Mouse (Mus musculus) c-Kit-positive CD71-positive TER-119-negative erythroid progenitor cells, embryonic 14.5 days (primary cell): ENCODE measurements around the gene Dnah17.

Source experiments
- DNase-seq: peaks from one replicate; pipeline ENCODE4 v3.0.0-alpha.2; 2013; ENCODE audit warnings: low read depth

Gene Dnah17

DNA sequence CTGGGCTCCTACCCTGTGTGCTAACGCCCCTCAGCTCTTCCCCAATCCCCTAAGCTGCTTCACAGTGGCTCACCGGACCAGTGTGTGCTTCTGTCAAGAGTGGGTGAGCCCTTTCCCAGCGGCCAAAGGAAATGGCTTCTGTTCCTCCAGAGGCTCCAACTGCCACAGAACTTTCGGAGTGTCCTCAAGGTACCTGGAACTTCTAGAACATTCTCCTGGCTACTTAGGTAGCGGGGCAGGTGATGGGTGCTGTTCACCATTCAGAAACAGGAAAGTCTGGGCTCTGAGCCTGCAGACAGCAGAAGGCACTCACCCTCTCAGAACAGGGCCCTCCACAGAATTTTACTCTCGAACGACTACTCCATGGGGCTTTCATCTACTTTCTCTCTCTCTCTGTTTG is at the start of gene Dnah17:
Gene Dnah17, minus strand, starts transcription at position 101 of the 400 bp plus-strand sequence.
- no peak for DNase-seq

DNA sequence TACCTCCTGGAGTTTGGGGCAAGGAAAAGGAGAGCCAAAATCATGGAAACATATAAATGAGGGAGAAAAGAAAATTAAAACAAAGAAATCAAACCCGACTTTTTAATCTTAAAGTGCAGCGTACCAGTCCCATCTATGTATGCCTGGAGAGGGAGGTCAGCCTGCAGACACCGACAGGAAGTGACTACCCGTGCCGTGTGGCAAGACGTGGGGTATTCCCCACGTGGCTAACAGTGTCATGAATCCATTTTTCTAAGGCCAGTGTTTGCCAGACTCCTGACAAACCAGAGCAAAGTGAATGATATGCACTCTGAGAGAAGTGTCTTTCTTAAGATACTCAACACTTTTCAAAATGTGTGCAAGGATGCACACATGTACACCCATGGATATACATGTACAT is 49.8 kb upstream of the Dnah17 start:
- DNase-seq, result no peak

DNA sequence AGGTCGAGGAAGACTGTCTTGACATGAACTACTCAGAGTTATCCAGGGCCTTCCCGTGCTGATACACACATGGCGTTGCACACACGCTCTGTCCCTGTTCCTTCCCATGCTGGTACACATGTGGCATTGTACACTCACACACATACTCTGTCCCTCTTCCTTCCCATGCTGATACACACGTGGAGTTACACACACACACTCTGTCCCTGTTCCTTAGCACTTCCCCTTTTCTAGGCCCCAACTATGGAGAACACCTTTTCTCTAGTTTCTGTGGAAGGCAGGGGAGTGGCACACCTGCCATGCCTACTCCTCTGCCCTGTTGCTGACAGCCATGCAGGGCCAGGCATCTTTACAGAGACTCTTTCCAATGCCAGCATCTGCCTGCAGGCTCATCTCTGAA is 47.8 kb upstream of the Dnah17 start:
- DNase-seq, result no peak

DNA sequence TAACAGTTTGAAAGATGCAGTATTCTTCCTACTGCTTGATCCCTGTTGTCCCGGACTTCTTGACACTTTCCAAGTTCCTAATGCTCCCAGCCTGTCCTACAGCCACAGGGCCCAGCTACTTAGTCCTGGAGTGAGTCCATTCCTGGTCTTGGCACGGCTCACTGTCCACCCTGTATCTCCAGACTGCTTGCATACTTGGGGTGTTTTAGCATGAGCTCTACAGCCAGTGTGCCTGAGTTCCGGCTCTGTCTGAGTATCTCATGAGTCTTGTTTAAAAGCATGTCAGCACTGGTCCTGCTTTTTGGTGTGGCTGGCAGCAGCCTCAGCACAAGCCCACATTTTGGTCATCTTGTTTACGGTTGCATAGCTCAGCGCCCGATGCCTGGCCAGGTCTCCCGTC is 44.3 kb upstream of the Dnah17 start:
- DNase-seq, result no peak

DNA sequence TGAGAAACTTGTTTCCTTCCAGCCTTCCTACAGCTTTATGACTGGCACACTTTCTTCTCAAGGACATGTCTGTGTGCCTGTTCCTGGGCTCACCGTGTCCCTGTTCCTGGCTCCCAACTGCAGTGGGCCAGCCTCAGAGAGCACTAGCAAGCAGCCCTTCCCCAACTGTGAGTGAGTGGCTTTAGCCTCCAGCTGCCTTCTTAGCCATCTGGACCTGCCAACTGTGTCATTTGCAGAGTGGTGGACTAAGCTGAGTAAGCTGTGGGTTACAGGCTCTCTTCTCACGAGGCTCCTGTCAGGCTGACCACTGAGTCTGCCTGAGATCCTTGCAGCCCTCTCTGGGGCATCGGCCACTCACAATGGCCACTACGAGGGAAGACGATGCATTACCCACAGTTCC is 42.3 kb upstream of the Dnah17 start:
- DNase-seq, result no peak

DNA sequence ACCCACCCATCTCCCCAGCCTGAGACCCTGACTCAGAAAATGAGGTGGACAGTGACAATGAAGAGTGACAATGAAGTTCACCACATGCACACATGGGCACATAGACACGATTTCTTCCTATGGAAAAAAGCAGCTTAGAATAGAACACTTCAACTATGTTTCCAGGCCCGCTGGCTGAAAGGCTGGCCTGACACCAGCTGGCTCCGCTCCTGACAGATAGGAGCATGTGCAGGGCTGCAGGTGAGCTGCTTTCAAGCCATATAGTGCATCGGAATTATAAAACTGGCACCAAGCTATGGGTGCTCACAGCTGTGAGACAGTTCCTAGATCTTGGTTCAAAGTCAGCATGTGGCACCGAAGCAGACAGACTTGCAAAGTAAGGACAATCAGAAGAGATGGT is 39.9 kb upstream of the Dnah17 start:
- no peak for DNase-seq

DNA sequence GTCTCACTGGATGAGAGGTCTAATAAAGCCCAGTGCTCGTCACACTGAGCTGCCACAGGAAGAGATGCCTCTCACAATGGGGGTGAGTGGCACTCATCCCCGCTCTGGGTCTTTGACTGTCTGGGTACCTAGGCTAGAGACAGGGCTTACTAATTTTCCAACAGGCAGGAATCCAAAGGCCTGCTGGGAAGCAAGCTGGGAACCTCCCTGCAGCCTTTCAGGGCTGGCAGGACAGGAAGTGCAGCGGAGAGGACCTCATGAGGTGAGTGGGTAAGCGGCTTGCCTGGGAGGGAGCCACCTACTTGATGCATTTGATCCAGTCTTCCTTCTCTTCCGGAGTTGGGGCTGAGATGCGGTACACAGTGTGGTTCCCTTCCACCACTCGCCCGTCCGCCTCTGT is 38.3 kb upstream of the Dnah17 start:
- DNase-seq, result no peak

DNA sequence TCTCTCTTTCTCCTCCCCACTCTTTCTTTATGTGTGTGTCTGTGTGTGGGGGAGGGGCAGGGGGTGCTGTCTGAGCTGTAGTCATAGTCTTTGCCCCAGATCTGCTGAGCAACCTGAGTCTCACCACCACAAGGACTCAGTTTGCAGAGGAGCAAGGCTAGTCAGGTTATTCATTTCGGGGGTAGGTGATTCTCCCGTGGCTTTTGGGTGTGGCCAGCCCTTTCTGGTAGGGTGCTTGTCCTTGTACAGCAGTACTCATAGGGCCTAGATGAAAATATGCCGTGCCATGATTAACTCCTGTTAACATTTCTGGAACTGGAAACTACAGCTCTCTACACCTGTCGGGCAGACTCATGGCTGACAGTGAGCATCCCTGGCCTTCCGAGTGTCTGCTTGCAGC is 36.2 kb upstream of the Dnah17 start:
- no peak for DNase-seq

DNA sequence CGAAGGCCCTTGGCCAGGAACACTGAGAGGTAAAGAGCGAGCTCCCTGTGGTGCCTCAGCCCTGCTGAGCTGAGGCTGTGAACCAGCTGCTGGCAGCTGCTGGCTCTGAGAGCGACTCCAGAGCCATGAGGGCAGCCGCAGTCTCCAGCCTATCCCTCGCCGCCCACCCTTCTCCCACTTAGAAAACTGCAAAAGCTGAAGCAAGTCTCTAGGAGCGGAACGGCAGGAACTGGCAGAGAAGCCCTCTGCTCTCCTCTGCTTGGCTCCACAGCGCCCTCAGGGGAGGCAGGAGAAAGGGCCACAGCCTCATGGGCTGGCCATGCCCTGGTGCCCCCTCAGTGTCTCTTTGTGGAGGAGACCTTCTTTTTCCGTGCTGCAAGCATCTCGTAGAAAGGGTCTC is 35.2 kb upstream of the Dnah17 start:
- no peak for DNase-seq

DNA sequence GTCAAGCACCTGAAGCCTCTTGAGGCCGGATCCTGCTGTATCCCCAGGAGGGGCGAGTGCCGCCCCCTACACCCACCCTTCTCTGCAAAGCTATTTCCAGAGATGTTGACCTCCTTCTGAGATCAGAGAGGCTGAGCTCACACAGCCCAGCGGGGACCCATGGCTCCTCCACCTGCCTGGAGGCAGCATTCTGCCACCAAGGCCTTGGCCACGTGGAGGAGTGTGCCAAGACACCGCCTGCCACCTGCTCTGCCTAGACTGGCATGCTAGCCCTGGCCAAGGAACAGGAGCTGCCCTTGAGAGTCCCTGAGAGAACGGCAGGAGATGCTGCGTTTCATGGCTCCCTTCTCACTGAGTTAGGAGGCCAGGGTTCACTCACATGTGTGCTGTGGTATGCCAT is 34.1 kb upstream of the Dnah17 start:
- DNase-seq, result no peak

DNA sequence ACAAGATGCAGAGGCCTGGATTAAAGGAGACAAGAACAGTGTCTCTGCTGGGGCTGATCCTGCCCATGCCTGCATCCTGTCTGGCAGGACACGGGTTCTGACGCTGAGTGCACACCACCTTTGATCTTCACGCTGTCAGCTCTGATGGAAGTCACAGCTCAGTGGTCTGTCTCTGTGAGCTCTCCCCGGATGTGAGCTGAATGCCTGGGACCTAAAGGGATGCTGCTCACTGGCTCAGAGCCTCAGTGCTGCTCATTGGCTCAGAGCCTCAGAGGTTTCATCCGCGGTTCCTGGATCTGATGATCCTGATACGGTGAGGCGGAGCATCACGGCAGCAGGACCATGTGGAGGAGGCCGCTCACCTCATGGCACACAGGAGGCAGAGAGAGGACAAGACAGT is 31.8 kb upstream of the Dnah17 start:
- DNase-seq, result no peak

DNA sequence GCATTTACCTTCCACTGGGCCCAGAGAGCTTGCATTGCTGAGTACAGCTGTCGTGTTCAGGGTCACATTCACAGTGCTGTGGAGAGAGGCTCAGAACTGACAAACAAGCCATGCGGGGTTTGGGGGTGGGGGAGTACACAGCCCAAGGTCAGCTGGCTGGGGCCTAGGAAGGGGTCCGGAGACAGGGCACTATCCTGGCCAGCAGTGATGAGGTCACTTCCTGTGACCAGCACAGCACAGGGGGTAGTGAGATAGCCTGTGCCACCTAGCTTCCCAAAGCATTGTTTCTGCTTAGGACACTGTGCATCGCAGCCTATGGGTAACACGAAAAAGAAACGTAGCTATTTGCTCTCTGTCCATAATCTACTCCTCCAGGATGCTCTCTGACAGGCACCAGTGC is 30.8 kb upstream of the Dnah17 start:
- DNase-seq, result no peak

DNA sequence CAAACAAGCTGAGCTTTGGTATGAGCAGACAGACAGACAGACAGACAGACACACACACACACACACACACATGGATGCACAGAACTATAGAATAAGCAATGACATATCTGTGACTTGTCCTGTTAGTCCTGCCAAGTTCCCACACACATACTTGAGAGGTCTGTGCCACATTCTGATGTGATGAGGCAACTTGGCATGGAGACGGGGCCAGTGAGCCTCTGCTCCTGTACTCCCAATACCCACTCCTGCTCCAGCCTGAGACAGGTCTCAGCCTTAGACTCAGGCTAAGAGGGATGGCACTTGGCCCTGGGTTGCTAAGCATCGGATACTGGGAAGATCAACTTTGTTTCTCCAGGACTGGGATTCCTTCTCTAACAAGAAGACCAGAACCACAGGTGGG is 30.3 kb upstream of the Dnah17 start:
- DNase-seq, result no peak

DNA sequence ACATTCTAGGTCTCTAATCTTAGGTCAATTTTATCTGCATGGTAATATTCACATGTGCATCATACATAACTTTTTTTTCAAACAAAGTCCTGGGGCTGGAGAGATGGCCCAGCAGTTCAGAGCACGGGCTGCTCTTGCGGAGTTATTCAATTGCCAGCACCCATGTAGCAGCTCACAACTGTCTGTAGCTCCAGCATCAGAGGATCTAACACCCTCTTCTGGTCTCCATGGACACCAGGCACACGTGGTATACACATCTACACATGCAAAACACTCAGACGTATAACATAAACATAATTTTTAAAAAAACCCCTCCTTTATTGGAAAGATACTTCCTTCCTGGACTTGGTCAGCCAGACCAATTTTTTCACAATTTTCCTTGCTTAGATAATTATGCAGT is 28.3 kb upstream of the Dnah17 start:
- DNase-seq, result no peak

DNA sequence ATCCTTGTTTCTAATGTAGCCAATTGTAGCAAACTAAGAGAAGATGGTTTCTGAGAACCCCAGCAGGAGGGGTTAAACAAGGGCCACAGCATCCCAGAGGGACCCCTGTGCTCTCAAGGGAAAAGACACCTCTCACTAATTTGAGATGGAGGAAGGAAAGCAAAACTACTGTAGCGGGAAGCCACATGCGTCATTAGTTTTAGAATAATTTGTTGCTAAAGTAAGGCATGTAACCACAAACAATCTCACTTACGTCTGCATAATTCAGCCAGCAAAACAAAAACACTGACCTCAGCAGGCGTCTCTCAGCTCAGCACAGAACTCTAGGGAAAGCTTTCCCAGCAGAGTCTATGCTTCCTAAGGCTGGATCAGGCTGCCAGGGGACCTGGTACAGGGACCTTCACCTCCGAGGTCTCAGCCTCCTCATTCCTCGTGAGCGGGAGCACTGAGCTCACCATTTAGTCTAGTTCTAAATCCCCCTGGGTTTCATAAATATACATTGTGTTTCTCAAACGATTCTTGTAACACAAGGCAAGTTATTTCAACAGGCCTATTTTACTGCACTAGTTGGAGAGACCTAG is 26.1 kb upstream of the Dnah17 start:
- no peak for DNase-seq

DNA sequence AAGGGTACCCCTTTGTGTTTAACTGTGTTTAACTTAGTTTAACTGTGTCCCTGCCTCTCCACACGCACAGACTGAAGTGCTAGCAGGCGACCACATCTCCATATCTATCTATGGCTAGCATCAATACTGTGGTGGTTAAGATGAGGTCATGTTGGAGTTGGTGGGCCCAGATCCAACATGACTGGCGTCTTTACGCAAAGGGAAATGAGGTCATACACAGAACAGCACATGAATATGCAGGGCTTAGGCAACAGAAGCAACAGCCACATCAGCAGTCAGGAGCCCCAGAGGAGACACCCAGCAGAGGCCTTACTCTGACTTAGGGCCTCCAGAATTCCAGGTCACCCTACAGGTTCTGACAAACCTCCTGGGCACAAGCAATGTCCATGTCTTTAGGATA is 22.5 kb upstream of the Dnah17 start:
- no peak for DNase-seq

DNA sequence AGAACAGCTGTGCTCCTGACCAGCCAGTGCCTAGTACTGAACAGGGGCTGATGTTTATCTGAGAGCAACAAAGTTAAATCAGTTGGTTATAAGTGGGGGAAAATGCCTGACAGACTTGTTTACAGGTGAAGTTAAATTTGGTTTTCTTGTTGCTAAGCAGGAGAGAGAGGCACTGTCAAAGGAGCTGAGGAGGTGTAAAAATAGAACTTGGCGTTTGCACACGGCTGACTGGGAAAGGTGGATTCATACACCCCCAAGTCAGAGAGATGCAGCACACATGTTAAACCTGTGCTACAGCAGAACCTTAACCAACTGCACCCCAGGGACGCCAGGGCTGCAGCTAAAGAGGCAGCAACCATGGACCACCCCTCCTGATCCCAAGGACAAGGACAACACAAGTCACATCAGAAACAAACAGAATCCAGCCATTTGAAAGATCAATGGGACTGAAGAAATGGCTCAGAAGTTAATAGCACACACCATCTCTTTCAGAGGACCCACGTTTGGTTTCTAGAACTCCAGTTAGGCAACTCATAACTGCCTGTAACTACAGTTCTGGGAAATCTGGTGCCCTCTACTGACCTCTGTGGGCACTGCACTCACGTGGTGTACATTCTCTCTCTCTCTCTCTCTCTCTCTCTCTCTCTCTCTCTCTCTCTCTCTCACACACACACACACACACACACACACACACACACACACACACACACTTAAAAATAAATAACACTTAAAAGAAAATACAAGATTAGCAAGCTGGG is 21.2 kb upstream of the Dnah17 start:
- no peak for DNase-seq

DNA sequence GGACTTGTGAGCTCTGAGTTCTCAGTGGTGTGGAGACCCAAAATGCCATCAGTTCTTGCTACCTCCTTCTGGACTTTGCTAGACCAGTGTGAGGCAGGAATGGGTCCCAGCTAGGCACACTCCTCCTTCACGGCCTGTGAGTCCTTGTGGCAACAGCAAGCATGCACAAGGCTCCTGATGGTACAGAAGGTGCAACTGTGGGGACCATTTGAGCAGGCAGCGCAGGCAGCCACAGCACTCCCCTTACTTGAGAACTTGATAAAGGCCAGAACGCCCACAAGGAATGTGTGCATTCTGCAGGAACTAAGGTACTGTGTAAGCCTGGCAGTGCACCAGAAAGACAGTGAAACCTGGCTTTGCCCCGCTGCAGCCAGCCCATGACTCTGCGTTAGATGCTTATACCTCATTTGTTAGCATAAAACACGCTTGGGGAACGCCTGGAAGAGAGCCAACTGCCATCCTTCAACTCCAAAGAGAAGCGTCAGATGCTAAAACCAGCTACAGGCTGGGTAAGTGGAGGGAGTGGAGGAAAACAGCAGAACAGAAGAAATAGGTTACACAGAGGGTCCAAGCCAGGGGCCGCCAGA is 19.8 kb upstream of the Dnah17 start:
- DNase-seq, result no peak

DNA sequence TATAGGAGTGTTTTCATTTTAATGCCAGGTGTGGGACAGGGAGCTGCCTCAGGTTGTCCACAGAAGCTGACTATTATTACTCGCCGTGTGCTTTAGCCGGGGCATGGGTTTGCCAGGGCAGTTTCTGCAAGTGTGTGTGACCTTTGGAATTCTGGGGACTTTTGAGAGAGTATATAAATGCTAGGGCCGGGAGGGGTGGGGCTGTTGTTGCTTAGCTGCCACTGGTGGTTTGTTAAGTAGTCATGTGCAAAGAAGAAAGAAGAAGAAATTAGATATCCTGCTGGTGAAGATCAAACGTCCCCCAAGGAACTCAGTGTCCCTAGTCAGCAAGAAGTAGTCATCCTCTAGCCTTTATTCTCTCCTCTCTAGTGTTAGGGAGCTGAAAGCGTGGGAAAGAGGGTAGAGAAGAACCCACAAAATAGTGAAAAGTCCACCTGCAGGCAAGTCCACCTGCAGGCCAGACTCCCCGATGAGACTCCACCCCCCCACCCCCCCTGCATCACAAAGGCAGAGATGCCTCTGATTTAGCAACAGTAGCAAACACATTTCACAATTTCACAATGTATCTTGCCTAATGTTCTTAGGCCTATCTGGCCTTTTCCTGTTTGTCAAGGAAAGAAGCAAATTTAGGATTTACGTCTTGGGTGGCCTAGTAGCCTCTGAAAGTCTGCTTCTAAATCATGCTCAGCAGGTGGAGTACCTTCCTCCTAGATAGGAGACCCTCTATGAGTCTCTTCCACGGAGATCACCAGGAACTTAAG is 17.6 kb upstream of the Dnah17 start:
- DNase-seq, result no peak

DNA sequence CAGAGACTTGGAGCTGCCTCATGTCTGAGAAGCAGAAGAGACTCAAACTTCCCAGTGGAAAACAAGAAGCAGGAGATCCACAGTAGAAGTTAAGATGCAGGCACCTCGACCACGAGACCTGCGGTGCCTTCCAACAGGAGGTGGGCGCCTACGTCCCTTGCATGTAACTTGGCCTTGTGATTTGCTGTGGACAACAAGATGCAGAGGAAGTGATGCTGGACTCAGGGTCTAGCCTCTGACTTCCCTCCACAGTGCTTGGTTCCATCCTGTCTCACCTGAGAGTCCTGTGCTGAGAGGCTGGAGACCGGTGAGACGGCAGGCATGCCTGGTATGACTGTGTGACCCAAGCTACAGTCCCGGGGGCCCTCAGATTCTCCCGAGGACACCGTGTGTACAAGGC is 16.0 kb upstream of the Dnah17 start:
- no peak for DNase-seq

DNA sequence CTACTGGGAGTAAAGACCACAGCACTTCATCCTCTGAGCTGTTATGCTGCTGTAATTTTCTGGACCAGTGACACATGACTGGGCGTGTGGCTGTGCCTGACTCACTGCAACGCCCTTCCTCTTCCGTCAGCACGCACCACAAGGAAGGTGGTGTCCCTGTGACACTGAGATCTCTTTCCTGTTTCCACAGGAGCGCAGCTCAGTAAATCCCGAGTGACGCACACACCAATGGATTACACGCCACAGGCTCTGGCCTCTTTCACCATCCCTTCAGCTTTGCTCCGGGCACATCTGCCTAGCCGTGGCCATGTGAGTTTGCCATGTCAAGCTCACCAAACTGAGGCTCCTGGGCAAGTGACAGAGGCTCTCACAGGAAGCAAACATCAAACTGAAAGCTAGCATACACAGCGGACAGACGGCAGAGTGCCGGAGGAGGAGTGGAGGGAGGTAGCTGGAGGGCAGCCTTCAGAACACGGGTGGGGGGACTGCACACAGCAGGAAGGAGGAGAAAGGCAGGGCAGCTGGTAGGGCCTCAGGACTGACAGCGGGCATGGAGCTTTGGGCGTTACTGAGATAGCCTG is 15.4 kb upstream of the Dnah17 start:
- DNase-seq, result no peak

DNA sequence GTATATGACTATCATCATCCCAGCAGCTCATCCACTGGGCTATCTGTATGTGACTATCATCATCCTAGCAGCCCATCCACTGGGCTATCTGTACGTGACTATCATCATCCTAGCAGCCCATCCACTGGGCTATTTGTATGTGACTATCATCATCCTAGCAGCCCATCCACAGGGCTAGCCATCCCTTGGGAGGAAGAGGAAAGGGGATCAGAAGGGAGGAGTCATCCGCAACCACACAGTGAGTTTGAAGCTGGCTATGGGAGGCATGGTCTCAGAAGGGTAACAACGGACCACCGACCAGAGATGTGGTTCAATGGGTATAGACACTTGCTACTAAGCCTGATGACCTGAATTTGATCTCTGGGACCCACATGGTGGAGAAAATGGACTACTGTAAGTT is 14.7 kb upstream of the Dnah17 start:
- no peak for DNase-seq

DNA sequence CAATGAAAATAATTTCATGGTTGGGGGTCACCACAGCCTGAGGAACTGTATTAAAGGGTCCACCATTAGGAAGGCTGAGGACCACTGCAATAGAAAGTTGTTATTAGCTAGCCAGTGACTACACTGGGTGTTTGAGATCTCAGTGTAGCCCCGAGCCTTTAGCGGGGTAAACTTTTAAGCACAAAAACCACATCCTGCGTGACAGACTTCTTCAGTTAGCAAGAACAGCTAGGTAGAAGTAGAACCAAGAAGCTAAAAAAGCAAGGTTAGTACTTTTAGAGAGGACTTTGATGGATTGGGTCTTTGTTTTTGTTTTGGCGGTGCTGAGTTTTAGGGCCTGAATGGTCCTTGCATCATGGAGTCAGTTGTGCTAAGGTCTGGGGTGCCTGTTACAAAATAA is 13.3 kb upstream of the Dnah17 start:
- DNase-seq, result no peak
